Mouse (Mus musculus) liver, embryonic 11.5 days (tissue): ENCODE results near the gene Rbm47. TPM values are rescaled to one million over a fixed set of nuclear protein-coding genes. Genes with fewer than 3 reads are reported as not detected.
A peak's percentile ranks its signal among the peaks of the same experiment; 100 is the strongest.

ENCODE experiments used
- ATAC-seq: fragments of 200-750 bp; cut with Nextera tagmentation; replicated peaks from 2 replicates; pipeline ENCODE4 v1.8.0; 2017; ENCODE audit warnings: moderate number of reproducible peaks, mild to moderate bottlenecking, moderate TSS enrichment, moderate library complexity; ENCODE audit not compliant: low FRiP score
- DNase-seq: peaks from one replicate; pipeline ENCODE4 v3.0.0-alpha.2; 2017; ENCODE audit warnings: low spot score
- H3K27ac ChIP-seq: fragments of 300-500 bp; sonication (generic); 2 replicates; pipeline ENCODE4 v1.5.1; 2014; ENCODE audit warnings: mild to moderate bottlenecking, low read depth, low read length, control low read depth
- H3K27me3 ChIP-seq: fragments of 300-500 bp; sonication (generic); replicated peaks from 2 replicates; pipeline ENCODE4 v1.6.1; 2014; ENCODE audit warnings: low read length, mixed read lengths; ENCODE audit not compliant: control insufficient read depth, insufficient read depth
- H3K36me3 ChIP-seq: fragments of 300-500 bp; sonication (generic); 2 replicates; pipeline ENCODE4 v1.6.1; 2014; ENCODE audit warnings: mild to moderate bottlenecking, low read length, moderate library complexity, mixed read lengths; ENCODE audit not compliant: control insufficient read depth, insufficient read depth
- H3K4me1 ChIP-seq: fragments of 300-500 bp; sonication (generic); replicated peaks from 2 replicates; pipeline ENCODE4 v1.6.1; 2014; ENCODE audit warnings: low read length, mixed read lengths; ENCODE audit not compliant: control insufficient read depth, insufficient read depth
- H3K4me2 ChIP-seq: fragments of 300-500 bp; sonication (generic); 2 replicates; pipeline ENCODE4 v1.6.1; 2014; ENCODE audit warnings: mild to moderate bottlenecking, control low read depth, moderate library complexity
- H3K4me3 ChIP-seq: fragments of 300-500 bp; sonication (generic); 2 replicates; pipeline ENCODE4 v1.5.1; 2014; ENCODE audit warnings: low read depth, low read length, control low read depth
- H3K9ac ChIP-seq: fragments of 300-500 bp; sonication (generic); 2 replicates; pipeline ENCODE4 v1.6.1; 2014; ENCODE audit warnings: low read depth, low read length, control low read depth
- H3K9me3 ChIP-seq: fragments of 300-500 bp; sonication (generic); 2 replicates; pipeline ENCODE4 v1.6.1; 2016; ENCODE audit warnings: low read length, inconsistent platforms, mixed read lengths; ENCODE audit not compliant: control insufficient read depth
- WGBS: fragments of 180-500 bp; shearing (Covaris S2); extraction: QIAGEN DNeasy Blood & Tissue Kit; methylation state at CpG from one replicate; pipeline ENCODE4 v1.1.7; 2014; 5-methylcytosine and 5-hydroxymethylcytosine counted together
- polyA plus RNA-seq: library from polyadenylated mRNA; unstranded; fragments of >200 nt; fragmentation: Nextera tagmentation; extraction: Ambion mirVana; gene quantifications from 2 replicates; pipeline ENCODE4 v1.2.1, GENCODE M21; 2014

The Rbm47 gene
- polyA plus RNA-seq, 1 experiment from 2014 or later: 13.5 TPM

DNA sequence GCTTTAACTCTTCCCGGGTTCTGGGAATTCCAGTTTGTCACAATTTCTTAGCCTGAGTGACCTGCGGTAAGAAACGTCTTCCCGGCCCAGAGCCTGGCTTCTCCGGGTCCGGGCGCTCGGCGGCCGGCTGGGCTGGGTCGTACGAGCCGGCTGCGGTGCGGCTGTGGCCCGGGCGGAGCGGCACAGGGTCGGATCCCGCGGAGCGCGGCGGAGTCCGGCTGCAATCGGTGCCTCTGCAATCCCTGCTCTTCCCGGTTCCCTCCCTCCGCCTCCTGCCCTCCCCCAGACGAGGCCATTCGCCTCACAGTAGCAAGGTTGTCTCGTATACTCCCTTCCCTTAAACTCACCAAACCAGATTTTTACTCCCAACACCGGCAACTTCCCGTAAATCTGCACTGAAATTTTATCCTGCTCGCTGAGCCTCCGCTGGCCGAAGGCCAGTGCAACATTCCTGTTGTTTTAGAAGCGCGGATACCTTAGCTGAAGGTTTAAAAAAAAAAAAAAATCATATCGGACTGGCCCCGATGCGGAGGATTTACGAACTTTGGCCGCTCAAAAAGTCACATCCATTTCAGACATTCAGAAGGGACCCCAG is 22.1 kb downstream of the Rbm47 start:
- Histone ChIP-seq H3K36me3 (no peaks in the 10 kb centered on the region), H3K9ac (0 out of 2 replicates have a peak overlapping the region, but pooled peaks have one; percentile 50), H3K27ac (no peak overlapping the region), H3K4me2 (peak overlapping the region; percentile 69), H3K9me3 (no peaks in the 10 kb centered on the region), H3K4me3 (peak overlapping the region; percentile 44), H3K4me1 (no peaks in the 10 kb centered on the region; the same call in 1 of the 2 replicates), H3K27me3 (peaks cover 52% of the 10 kb centered on the region)
- ATAC-seq: 0 out of 2 replicates have a peak, but pooled peaks have one; percentile 29
- WGBS: 1% methylated on average over 43 of the region's 43 CpGs
- peak; percentile 56 for DNase-seq

DNA sequence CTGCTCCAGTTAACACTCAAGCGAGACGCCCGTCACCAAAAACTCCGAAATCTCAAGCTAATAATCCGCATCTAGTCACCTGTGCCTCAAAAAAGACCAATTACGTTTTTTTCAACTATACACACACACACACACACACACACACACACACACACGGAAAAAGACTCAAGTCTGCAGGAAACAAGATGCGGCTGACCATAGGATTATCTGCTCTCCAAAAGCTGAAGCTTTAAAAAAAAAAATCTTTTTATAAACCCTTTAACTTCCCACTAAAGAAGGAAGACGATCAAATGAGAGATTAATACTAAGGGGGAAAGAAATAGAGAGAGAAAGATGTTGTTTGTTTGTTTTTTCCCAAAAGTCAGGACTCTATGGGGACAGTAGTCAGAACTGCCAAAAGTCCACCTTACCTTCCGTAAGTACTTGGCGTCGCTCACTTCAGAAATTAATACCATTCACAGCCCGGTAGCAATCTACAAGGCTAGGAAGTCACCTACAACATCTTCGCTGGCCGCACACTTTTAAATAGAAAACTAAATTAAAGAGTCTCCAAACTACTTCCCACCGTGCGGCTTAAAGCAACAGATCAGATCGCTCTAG is 22.7 kb downstream of the Rbm47 start:
- H3K27ac ChIP-seq: no peak overlapping the region
- H3K27me3 ChIP-seq: peaks cover 52% of the 10 kb centered on the region
- no peaks in the 10 kb centered on the region for H3K36me3 ChIP-seq
- WGBS: 1% methylated on average over 18 of the region's 18 CpGs
- ATAC-seq: no peak
- no peaks in the 10 kb centered on the region; the same call in 1 of the 2 replicates for H3K4me1 ChIP-seq
- no peak for DNase-seq
- no peak overlapping the region for H3K9ac ChIP-seq
- no peaks in the 10 kb centered on the region for H3K9me3 ChIP-seq
- peak overlapping the region; percentile 44 for H3K4me3 ChIP-seq
- peak overlapping the region; percentile 69 for H3K4me2 ChIP-seq

DNA sequence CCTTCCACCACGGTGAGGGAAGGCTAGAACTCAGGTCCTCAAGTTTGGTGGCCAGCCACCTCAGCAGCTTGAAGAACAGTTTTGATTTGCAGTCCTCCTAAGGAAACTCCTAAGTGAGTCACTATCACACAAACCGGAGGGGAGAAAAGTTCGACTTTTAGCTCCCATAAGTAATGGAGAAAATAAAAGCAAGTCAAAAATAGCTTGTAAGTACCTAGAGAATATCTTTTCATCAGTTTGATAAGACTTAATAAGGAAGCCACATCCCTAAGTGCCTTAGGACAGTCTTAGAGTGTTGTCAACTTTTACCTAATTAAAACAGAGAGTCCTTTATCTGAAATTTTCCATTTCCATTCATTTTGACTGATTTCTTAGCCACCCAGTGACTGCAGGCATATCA is 23.3 kb downstream of the Rbm47 start:
- H3K9ac ChIP-seq: no peak overlapping the region
- WGBS: 17% methylated on average over 3 of the region's 3 CpGs
- no peak overlapping the region for H3K27ac ChIP-seq
- no peaks in the 10 kb centered on the region for H3K36me3 ChIP-seq
- no peaks in the 10 kb centered on the region; the same call in 1 of the 2 replicates for H3K4me1 ChIP-seq
- DNase-seq (no peak), ATAC-seq (no peak)
- H3K4me2 ChIP-seq: peak overlapping the region; percentile 69
- no peaks in the 10 kb centered on the region for H3K9me3 ChIP-seq
- H3K4me3 ChIP-seq: no peak overlapping the region
- H3K27me3 ChIP-seq: peaks cover 52% of the 10 kb centered on the region

DNA sequence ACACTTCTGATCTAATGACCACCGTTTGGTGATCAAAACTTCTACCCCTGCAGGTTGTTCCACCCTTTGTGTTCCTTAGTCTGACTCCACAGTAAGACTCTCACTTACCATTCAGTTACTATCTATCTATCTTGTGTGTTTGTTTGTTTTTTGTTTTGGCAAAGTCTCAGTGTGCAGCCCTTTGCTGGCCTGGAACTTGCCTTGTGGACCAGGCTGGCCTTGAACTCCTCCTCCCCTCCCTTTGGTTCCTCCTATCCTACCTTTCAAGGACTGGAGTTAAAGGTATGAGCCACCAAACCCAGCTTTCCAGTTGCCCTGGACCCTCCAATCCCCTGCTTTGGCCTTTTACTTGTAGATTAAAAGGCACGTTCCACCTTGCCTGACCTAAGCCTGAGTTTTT is 23.8 kb downstream of the Rbm47 start:
- no peak overlapping the region for H3K9ac ChIP-seq
- peaks cover 52% of the 10 kb centered on the region for H3K27me3 ChIP-seq
- ATAC-seq (no peak), DNase-seq (no peak)
- H3K4me2 ChIP-seq: no peak overlapping the region
- no peaks in the 10 kb centered on the region for H3K9me3 ChIP-seq
- no peaks in the 10 kb centered on the region for H3K36me3 ChIP-seq
- H3K4me1 ChIP-seq: no peaks in the 10 kb centered on the region; the same call in 1 of the 2 replicates
- no peak overlapping the region for H3K4me3 ChIP-seq
- H3K27ac ChIP-seq: no peak overlapping the region
- 53% methylated on average over 2 of the region's 2 CpGs for WGBS

DNA sequence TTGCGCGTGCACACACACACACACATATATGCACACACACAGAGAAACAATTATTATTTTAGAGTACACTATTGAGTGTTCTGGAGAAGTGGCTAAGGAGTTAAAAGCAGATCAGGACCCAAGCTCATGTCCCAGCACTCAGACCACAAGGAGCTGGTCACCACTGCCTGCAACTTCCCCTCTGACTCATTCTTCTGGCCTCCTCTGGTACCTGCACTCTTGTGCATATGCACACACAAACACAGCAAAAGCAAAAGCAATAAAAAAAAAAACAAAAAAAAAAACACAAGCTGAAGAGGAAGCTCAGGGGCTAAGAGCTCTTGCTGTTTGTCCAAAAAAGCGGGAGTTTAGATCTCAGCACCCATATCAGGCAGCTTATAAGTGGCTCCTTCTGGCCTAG is 25.6 kb downstream of the Rbm47 start:
- H3K4me1 ChIP-seq: no peaks in the 10 kb centered on the region; the same call in 1 of the 2 replicates
- DNase-seq (no peak), ATAC-seq (no peak)
- no peaks in the 10 kb centered on the region for H3K36me3 ChIP-seq
- 91% methylated on average over 3 of the region's 3 CpGs for whole genome bisulfite sequencing
- no peak overlapping the region for H3K4me2 ChIP-seq
- H3K4me3 ChIP-seq: no peak overlapping the region
- peaks cover 38% of the 10 kb centered on the region for H3K27me3 ChIP-seq
- H3K27ac ChIP-seq: no peak overlapping the region
- H3K9ac ChIP-seq: no peak overlapping the region
- no peaks in the 10 kb centered on the region for H3K9me3 ChIP-seq

DNA sequence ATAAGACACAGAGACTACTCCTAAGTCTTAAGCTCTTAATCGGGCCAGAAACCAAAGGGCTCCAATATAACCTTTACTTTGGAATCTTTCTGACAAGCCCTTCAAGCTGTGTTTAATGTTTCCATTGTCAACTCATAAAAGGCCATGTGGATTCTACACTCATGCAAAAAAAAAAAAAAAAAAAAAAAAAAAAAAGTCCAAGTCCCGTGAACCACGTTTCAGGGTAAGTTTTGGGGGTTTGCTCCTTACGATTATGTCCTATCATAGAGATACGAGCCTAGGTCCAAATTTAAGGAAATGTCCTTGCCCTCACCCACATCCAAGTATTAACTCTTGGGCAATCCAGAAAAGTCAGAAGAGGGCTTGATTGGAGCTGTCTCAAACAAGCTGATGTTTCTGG is 27.3 kb downstream of the Rbm47 start:
- Histone ChIP-seq H3K27ac (no peak overlapping the region), H3K4me1 (no peaks in the 10 kb centered on the region), H3K27me3 (peaks cover 20% of the 10 kb centered on the region), H3K4me3 (no peak overlapping the region), H3K36me3 (no peaks in the 10 kb centered on the region), H3K9ac (no peak overlapping the region), H3K4me2 (no peak overlapping the region), H3K9me3 (no peaks in the 10 kb centered on the region)
- no peak for DNase-seq
- no peak for ATAC-seq
- WGBS: 76% methylated on average over 5 of the region's 5 CpGs

DNA sequence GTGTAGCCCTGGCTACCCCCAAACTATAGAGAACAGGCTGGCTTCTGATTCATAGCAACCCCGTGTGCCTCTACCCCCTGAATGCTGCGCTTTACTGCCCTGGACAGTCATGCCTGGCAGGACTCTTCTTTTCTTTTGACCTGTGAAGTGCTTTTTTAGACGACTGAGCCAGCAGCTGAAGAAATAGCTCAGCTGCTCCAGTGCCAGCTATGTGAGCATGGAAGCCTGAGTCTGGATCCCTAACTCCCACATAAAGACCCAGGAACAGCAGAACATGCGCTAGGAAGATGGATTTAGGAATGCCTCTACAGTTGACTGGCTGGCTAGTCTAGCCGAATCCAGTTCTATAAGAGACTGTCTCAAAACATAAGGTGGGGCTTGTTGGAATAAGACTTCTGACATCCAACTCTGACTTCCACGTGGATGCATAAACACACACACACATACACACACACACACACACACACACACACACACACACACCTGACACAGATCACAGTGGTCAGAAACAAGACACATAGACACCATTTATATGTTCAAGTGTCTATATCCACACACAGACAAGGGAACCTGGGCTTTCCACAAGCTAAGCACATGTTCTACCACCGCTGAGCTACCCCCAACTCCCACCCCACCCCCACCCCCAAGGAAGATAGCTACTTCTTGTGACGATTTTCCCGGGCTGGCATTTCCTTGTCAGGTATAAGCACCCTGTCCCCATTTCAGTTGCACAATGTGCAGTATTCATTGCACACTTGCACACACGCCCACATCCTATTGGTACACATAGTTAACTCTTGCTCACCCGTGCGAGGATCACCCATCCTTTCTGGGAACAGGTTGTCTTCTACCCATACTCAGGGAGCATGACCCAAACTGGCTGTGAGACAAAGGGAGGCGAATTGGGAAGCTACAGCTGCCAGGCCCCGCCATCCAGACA is 29.6 kb downstream of the Rbm47 start:
- H3K9ac ChIP-seq: no peak overlapping the region
- ATAC-seq (no peak), DNase-seq (no peak)
- no peak overlapping the region for H3K27ac ChIP-seq
- no peaks in the 10 kb centered on the region for H3K36me3 ChIP-seq
- no peak overlapping the region for H3K4me2 ChIP-seq
- H3K4me1 ChIP-seq: no peaks in the 10 kb centered on the region
- H3K27me3 ChIP-seq: peaks cover under 1% of the 10 kb centered on the region; the same call in 1 of the 2 replicates
- H3K4me3 ChIP-seq: no peak overlapping the region
- 78% methylated on average over 14 of the region's 14 CpGs for WGBS
- no peaks in the 10 kb centered on the region for H3K9me3 ChIP-seq

DNA sequence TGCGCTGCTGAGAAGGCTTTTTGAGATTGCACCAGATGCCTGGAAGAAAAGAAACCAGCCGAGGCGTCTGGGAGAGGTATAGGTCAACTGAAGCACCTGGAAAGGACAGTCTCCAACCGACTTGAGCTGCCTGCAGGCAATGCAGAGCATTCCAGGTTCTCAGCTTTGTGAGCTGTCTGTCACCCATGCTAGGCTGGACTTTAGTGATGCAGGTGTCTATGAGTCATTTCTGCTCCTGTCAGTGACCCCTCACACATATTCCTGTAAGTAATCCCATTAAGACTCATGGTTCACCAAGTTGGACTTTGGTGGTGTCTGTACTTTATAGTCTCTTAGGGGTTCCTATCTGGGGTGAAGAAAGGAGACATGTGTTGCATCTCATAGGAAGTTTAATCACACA is 31.4 kb downstream of the Rbm47 start:
- Histone ChIP-seq H3K27ac (no peak overlapping the region), H3K9me3 (no peaks in the 10 kb centered on the region), H3K4me3 (no peak overlapping the region), H3K4me1 (no peaks in the 10 kb centered on the region), H3K27me3 (no peaks in the 10 kb centered on the region), H3K9ac (no peak overlapping the region), H3K36me3 (no peaks in the 10 kb centered on the region), H3K4me2 (no peak overlapping the region)
- 85% methylated on average over 4 of the region's 4 CpGs for WGBS
- ATAC-seq (no peak), DNase-seq (no peak)
